Comparison of ENCODE assay signal across 10 mouse cellular contexts in the genomic region with DNA sequence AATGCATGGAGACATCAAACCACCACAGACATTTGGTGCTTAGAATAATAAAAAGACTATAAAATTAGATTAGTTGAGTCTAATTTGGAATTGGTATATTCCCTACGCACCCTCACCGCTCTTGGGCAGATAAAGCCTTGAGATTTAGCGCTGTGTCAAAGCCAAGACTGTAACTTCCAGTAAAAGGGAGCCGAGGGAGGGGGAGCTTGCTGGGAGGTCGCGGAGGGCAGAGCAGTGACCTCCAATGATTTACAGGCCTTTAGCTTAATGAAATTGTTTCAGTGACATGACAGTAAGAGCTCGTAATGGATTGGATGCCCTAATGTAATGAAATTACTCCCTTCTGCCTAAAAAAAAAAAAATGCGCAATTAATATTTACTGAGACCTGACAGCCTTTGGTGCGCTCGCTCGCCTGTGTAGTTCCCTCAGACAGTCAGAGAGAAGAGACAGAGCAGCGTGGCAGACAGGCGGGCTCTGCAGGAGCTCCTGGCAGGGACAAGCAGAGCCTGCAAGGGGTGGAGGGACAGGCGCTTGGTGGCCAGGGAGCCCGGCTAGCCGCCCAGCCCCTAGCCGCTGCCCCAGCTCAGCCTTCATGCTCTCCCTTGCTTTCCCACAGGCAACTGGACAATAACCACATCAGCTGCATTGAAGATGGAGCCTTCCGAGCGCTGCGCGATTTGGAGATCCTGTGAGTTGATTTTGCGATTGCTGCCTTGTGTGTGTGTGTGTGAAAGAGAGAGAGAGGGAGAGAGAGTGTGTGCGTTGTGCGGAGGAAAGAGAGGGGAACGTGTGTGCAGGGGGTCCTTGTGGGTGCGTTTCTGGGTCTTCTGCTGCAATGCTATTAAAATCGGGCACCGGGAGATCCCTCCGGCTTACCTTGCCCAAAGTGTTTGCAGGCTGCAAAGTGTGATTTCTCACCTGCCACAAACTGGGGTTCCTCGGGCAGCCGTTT.
DNase-seq lines count a peak whose midpoint lies in the region; ATAC-seq and TF ChIP-seq lines count a peak whose summit lies in the region.
"Had no signal": no experiment of that assay in that cellular context is flagged by ENCODE, and none has a peak within 500 bp of the region (broad histone marks: within the 10 kb centered on the region; RNA-seq: fewer than 3 reads in every experiment).

No protein-coding gene starts in this region.

- no peak for DNase-seq in heart, adult 2 months
- peak; percentile 70 for DNase-seq in hindbrain, postnatal 0 days (ENCODE audit: low spot score)
- DNase-seq in retina, embryonic 14.5 days (ENCODE audit: low spot score): peak; percentile 63
- no peak for DNase-seq in ovary, postnatal 10 days (ENCODE audit: low spot score)

- TF ChIP-seq EP300 in heart, adult 2 months (IDR thresholded peaks at IDR 0.05; ENCODE audit: insufficient read depth, low read depth, low read length): no peak
- no peak for TF ChIP-seq EP300 in ES-Bruce4 (IDR thresholded peaks at IDR 0.05; ENCODE audit: insufficient read depth, low read depth, low read length)

- no peaks in the 10 kb centered on the region for H3K9me3 ChIP-seq in heart, embryonic 13.5 days
- H3K9me3 ChIP-seq in ES-Bruce4 (replicated peaks; ENCODE audit: control insufficient read depth, insufficient read depth, low read length, poor library complexity, severe bottlenecking): no peaks in the 10 kb centered on the region
- no peaks in the 10 kb centered on the region for H3K9me3 ChIP-seq in hindbrain, postnatal 0 days (ENCODE audit: low read length)

- WGBS in heart, embryonic 13.5 days: 42% methylated on average over 31 of the region's 31 CpGs
- WGBS in heart, adult 2 months: 54% methylated on average over 31 of the region's 31 CpGs
- WGBS in hindbrain, postnatal 0 days: 13% methylated on average over 31 of the region's 31 CpGs

- peaks cover 22% of the 10 kb centered on the region for H3K27me3 ChIP-seq in heart, embryonic 13.5 days (replicated peaks)
- no peaks in the 10 kb centered on the region for H3K27me3 ChIP-seq in heart, adult 2 months (ENCODE audit: control insufficient read depth, insufficient read depth, low read length)
- peaks cover 3% of the 10 kb centered on the region; the same call in 1 of the 2 replicates for H3K27me3 ChIP-seq in ES-Bruce4 (ENCODE audit: control insufficient read depth, insufficient read depth, low read length, poor library complexity, severe bottlenecking)
- no peaks in the 10 kb centered on the region for H3K27me3 ChIP-seq in hindbrain, postnatal 0 days (ENCODE audit: insufficient read depth, low read length)
- H3K27me3 ChIP-seq: CH12.LX had no signal

- H3K79me2 ChIP-seq in heart, adult 2 months (replicated peaks; ENCODE audit: control insufficient read depth, insufficient read depth, low read length): no peaks in the 10 kb centered on the region

- no peak for TF ChIP-seq CTCF in heart, adult 2 months (IDR thresholded peaks at IDR 0.05)
- no peak for TF ChIP-seq CTCF in ES-Bruce4 (IDR thresholded peaks at IDR 0.05; ENCODE audit: low read depth, low read length)
- no peak for TF ChIP-seq CTCF in cortical plate, adult 2 months (IDR thresholded peaks at IDR 0.05; ENCODE audit: extremely low read depth, insufficient read depth, low read length)
- no peak for TF ChIP-seq CTCF in hindbrain, postnatal 0 days (IDR thresholded peaks at IDR 0.05; ENCODE audit: low read depth)

- no peak for TF ChIP-seq POLR2A in heart, adult 2 months (IDR thresholded peaks at IDR 0.05; ENCODE audit: insufficient read depth, low read depth, low read length)
- TF ChIP-seq POLR2A in ES-Bruce4 (IDR thresholded peaks at IDR 0.05; ENCODE audit: insufficient read depth, low read length): no peak
- TF ChIP-seq POLR2A in cortical plate, adult 2 months (IDR thresholded peaks at IDR 0.05; ENCODE audit: extremely low read depth, insufficient read depth, low read length): no peak

- peaks cover 9% of the 10 kb centered on the region; the same call in 1 of the 2 replicates for H3K4me1 ChIP-seq in heart, embryonic 13.5 days
- H3K4me1 ChIP-seq in heart, adult 2 months (ENCODE audit: control insufficient read depth, insufficient read depth, low read length): no peaks in the 10 kb centered on the region
- no peaks in the 10 kb centered on the region for H3K4me1 ChIP-seq in ES-Bruce4 (ENCODE audit: control insufficient read depth, insufficient read depth, low read length)
- no peaks in the 10 kb centered on the region for H3K4me1 ChIP-seq in cortical plate, adult 2 months (ENCODE audit: control insufficient read depth, insufficient read depth, low read length)
- no peaks in the 10 kb centered on the region for H3K4me1 ChIP-seq in hindbrain, postnatal 0 days (ENCODE audit: insufficient read depth, low read length)

- peak overlapping the region; percentile 30 for H3K4me3 ChIP-seq in heart, embryonic 13.5 days
- no peak overlapping the region for H3K4me3 ChIP-seq in heart, adult 2 months
- peak overlapping the region; percentile 4 for H3K4me3 ChIP-seq in ES-Bruce4 (ENCODE audit: low read depth, low read length)
- peak overlapping the region; percentile 26 for H3K4me3 ChIP-seq in cortical plate, adult 2 months (ENCODE audit: insufficient read depth, low read length)
- peak overlapping the region; percentile 42 for H3K4me3 ChIP-seq in hindbrain, postnatal 0 days (ENCODE audit: low read length)

- H3K4me2 ChIP-seq in heart, embryonic 13.5 days: peak overlapping the region; percentile 54
- peak overlapping the region; percentile 74 for H3K4me2 ChIP-seq in hindbrain, postnatal 0 days (ENCODE audit: low read depth, low read length)

- ATAC-seq in heart, embryonic 13.5 days (ENCODE audit: extremely low read depth, insufficient number of reproducible peaks, low FRiP score, low TSS enrichment): no peak
- ATAC-seq in hindbrain, postnatal 0 days: peak; percentile 86
- ATAC-seq in erythroblast, adult 5-6 weeks (replicated peaks; ENCODE audit: low FRiP score, poor library complexity, severe bottlenecking): no peak

- H3K27ac ChIP-seq in heart, embryonic 13.5 days (replicated peaks): no peak overlapping the region
- H3K27ac ChIP-seq in heart, adult 2 months: no peak overlapping the region
- no peak overlapping the region for H3K27ac ChIP-seq in ES-Bruce4 (ENCODE audit: insufficient read depth, low read length)
- H3K27ac ChIP-seq in cortical plate, adult 2 months (ENCODE audit: insufficient read depth, low read length): no peak overlapping the region
- peak overlapping the region; percentile 73 for H3K27ac ChIP-seq in hindbrain, postnatal 0 days
- H3K27ac ChIP-seq: macrophage had no signal

- H3K36me3 ChIP-seq in heart, embryonic 13.5 days: no peaks in the 10 kb centered on the region
- H3K36me3 ChIP-seq in heart, adult 2 months (ENCODE audit: control insufficient read depth, insufficient read depth, low read length): no peaks in the 10 kb centered on the region
- H3K36me3 ChIP-seq in ES-Bruce4 (ENCODE audit: control insufficient read depth, insufficient read depth, low read length, poor library complexity, severe bottlenecking): no peaks in the 10 kb centered on the region
- H3K36me3 ChIP-seq in hindbrain, postnatal 0 days (ENCODE audit: insufficient read depth, low read length): no peaks in the 10 kb centered on the region

- peak overlapping the region; percentile 51 for H3K9ac ChIP-seq in heart, embryonic 13.5 days
- H3K9ac ChIP-seq in heart, adult 2 months (ENCODE audit: low read depth, low read length): no peak overlapping the region
- H3K9ac ChIP-seq in ES-Bruce4 (ENCODE audit: low read depth, poor library complexity, severe bottlenecking): no peak overlapping the region
- peak overlapping the region; percentile 44 for H3K9ac ChIP-seq in hindbrain, postnatal 0 days (replicated peaks; ENCODE audit: low read length)

- intact Hi-C loops in heart, adult 2 months (cut with DNase I): no loop called here

Comparison
In these comparisons a context has a peak if more than half of its experiments do, and no peak if none do; other contexts are left out.
1. H3K9ac ChIP-seq: peak in heart, embryonic 13.5 days (single experiment) and hindbrain, postnatal 0 days (single experiment); none in heart, adult 2 months (single experiment) and ES-Bruce4 (single experiment).
2. DNase-seq: peak in hindbrain, postnatal 0 days (single experiment) and retina, embryonic 14.5 days (single experiment); none in heart, adult 2 months (0 of 2) and ovary, postnatal 10 days (single experiment).